Mouse (Mus musculus) right cerebral cortex, adult 2 months (tissue): Measurements from ENCODE around the gene Mrgpra4.

ENCODE experiments used
- DNase-seq, 2 experiments: peaks; one replicate each; pipeline ENCODE4 v3.0.0; 2021 to 2022; ENCODE audit warnings: low spot score in 2 of 2

The Mrgpra4 gene

GRCm38 (mm10) chr7:47981995-47982394, at the start of gene Mrgpra4:
Gene Mrgpra4 (minus strand): TSS chr7:47982095.
- DNase-seq, result no peak

- DNase-seq, result no peak
These were observed 45.6 kb upstream of the Mrgpra4 start, which contains the start of gene Mrgprx1 for GRCm38 (mm10) chr7:48027497-48027896. Gene Mrgprx1 (minus strand): TSS chr7:48027597.

GRCm38 (mm10) chr7:48017874-48018273, 36.0 kb upstream of the Mrgpra4 start:
- DNase-seq, result no peak

GRCm38 (mm10) chr7:47995689-47996088, 13.8 kb upstream of the Mrgpra4 start:
- no peak for DNase-seq

GRCm38 (mm10) chr7:47986752-47987151, 4.9 kb upstream of the Mrgpra4 start:
- DNase-seq, result no peak
